Mouse (Mus musculus) cerebellum, postnatal 4 days (tissue): ENCODE measurements around the gene Fam221b.

ENCODE experiments used
- DNase-seq, 2 experiments: peaks; one replicate each; pipeline ENCODE4 v3.0.0; 2022; ENCODE audit warnings: low spot score in 2 of 2, mixed read lengths in 1 of 2

Fam221b gene

GRCm38 (mm10) chr4:43668782-43669427 is at the start of gene Fam221b, which contains the start of gene Tmem8b:
Fam221b (minus strand) TSS chr4:43669145.
Tmem8b (plus strand) TSS chr4:43668971.
- peak; percentile 79 to 89 for DNase-seq

GRCm38 (mm10) chr4:43713652-43714219 is 44.8 kb upstream of the Fam221b start:
- no peak for DNase-seq

- peak; percentile 76 to 87 for DNase-seq
These were observed 42.9 kb upstream of the Fam221b start for GRCm38 (mm10) chr4:43711821-43712220.

GRCm38 (mm10) chr4:43709869-43710268 is 40.9 kb upstream of the Fam221b start, which contains the start of gene Olfr71:
Olfr71 (minus strand) TSS chr4:43710255.
- DNase-seq = no peak

GRCm38 (mm10) chr4:43705991-43706390 is 37.0 kb upstream of the Fam221b start:
- no peak for DNase-seq

GRCm38 (mm10) chr4:43703851-43704250 is 34.9 kb upstream of the Fam221b start:
- DNase-seq = no peak

- no peak for DNase-seq
These were observed 34.5 kb upstream of the Fam221b start for GRCm38 (mm10) chr4:43703439-43703838.

- DNase-seq = no peak
These were observed 31.8 kb upstream of the Fam221b start, which contains the start of gene Olfr70 for GRCm38 (mm10) chr4:43700707-43701106. Olfr70 (minus strand) TSS chr4:43700807.

GRCm38 (mm10) chr4:43696561-43696960 is 27.6 kb upstream of the Fam221b start:
- peak in 1 of 2 experiments; percentile 32 for DNase-seq

- no peak for DNase-seq
These were observed 26.3 kb upstream of the Fam221b start for GRCm38 (mm10) chr4:43695249-43695671.

GRCm38 (mm10) chr4:43694439-43695248 is 25.7 kb upstream of the Fam221b start:
- no peak for DNase-seq

- DNase-seq = no peak
These were observed 24.9 kb upstream of the Fam221b start for GRCm38 (mm10) chr4:43693806-43694241.

GRCm38 (mm10) chr4:43691026-43691425 is 22.1 kb upstream of the Fam221b start:
- DNase-seq = no peak

- no peak for DNase-seq
These were observed 21.1 kb upstream of the Fam221b start for GRCm38 (mm10) chr4:43690021-43690420.

GRCm38 (mm10) chr4:43679416-43680043 is 10.6 kb upstream of the Fam221b start:
- DNase-seq = no peak

- no peak for DNase-seq
These were observed 9.6 kb upstream of the Fam221b start for GRCm38 (mm10) chr4:43678541-43678940.

- DNase-seq = no peak
These were observed 6.7 kb upstream of the Fam221b start for GRCm38 (mm10) chr4:43675608-43676007.

GRCm38 (mm10) chr4:43674974-43675373 is 6.0 kb upstream of the Fam221b start:
- DNase-seq = no peak

- DNase-seq = no peak
These were observed 4.8 kb upstream of the Fam221b start for GRCm38 (mm10) chr4:43673703-43674102.

- DNase-seq = peak; percentile 76 to 87
These were observed 3.1 kb upstream of the Fam221b start for GRCm38 (mm10) chr4:43672070-43672469.

GRCm38 (mm10) chr4:43669428-43669794 is 466 bp upstream of the Fam221b start:
- DNase-seq = peak in 1 of 2 experiments; percentile 29

GRCm38 (mm10) chr4:43666412-43666811 is 2.5 kb downstream of the Fam221b start:
- no peak for DNase-seq
